Mouse (Mus musculus): ENCODE data around the gene Gm10226. TPM values are rescaled to one million over a fixed set of nuclear protein-coding genes. Genes with fewer than 3 reads are reported as not detected.

Gm10226 gene
- polyA plus RNA-seq, 1 experiment from 2014 or later: 4.6 TPM

- ATAC-seq (replicated peaks; ENCODE audit: low FRiP score, low read depth): no peak
- H3K4me1 ChIP-seq (replicated peaks; ENCODE audit: insufficient read depth, low read length): 0 out of 2 replicates have a peak, but pooled peaks cover 3% of the 10 kb centered on the region
- peak overlapping the region; percentile 91 for H3K27ac ChIP-seq
- H3K4me3 ChIP-seq (replicated peaks; ENCODE audit: low read depth, low read length): peak overlapping the region; percentile 68
- 0 out of 2 replicates have a peak, but pooled peaks cover 5% of the 10 kb centered on the region for H3K36me3 ChIP-seq (ENCODE audit: insufficient read depth, low read length)
- 87% methylated on average over 4 of the region's 4 CpGs for WGBS
- H3K4me2 ChIP-seq (ENCODE audit: low read length): peak overlapping the region; percentile 62
- no peak for TF ChIP-seq CTCF (IDR thresholded peaks at IDR 0.05; ENCODE audit: low read depth)
- no peak for DNase-seq (ENCODE audit: low spot score)
- no peaks in the 10 kb centered on the region for H3K27me3 ChIP-seq (ENCODE audit: insufficient read depth, low read length)
- peak overlapping the region; percentile 76; the same call in 1 of the 2 replicates for H3K9ac ChIP-seq (ENCODE audit: low read depth, low read length)
- no peaks in the 10 kb centered on the region for H3K9me3 ChIP-seq (replicated peaks; ENCODE audit: low read length)
Observed at GRCm38 (mm10) chr17:21733049-21733448, 41.4 kb downstream of the Gm10226 start.

GRCm38 (mm10) chr17:21733529-21734031 lies 41.9 kb downstream of the Gm10226 start:
- Histone ChIP-seq H3K4me1 (replicated peaks; ENCODE audit: insufficient read depth, low read length) (0 out of 2 replicates have a peak, but pooled peaks cover 3% of the 10 kb centered on the region), H3K27ac (peak overlapping the region; percentile 91), H3K36me3 (ENCODE audit: insufficient read depth, low read length) (0 out of 2 replicates have a peak, but pooled peaks cover 7% of the 10 kb centered on the region), H3K4me2 (ENCODE audit: low read length) (peak overlapping the region; percentile 62), H3K9ac (ENCODE audit: low read depth, low read length) (peak overlapping the region; percentile 76), H3K9me3 (replicated peaks; ENCODE audit: low read length) (no peaks in the 10 kb centered on the region), H3K27me3 (ENCODE audit: insufficient read depth, low read length) (no peaks in the 10 kb centered on the region), H3K4me3 (replicated peaks; ENCODE audit: low read depth, low read length) (peak overlapping the region; percentile 68)
- TF ChIP-seq CTCF (IDR thresholded peaks at IDR 0.05; ENCODE audit: low read depth): peak; percentile 67
- ATAC-seq (replicated peaks; ENCODE audit: low FRiP score, low read depth) (peak; percentile 98), DNase-seq (ENCODE audit: low spot score) (peak; percentile 97)
- under 1% methylated on average over 27 of the region's 27 CpGs for WGBS

Other genes with a start within 250 kb of the Gm10226 start
- 14.1 and 14.7 TPM in 2 replicates for gene Zfp51, start 241.5 kb upstream of the Gm10226 start, polyA plus RNA-seq (2015; fragmentation: Nextera tagmentation; extraction: Ambion mirVana)
- 11.5 and 12.0 TPM in 2 replicates for gene Zfp53, start 202.9 kb upstream of the Gm10226 start, polyA plus RNA-seq (2015; fragmentation: Nextera tagmentation; extraction: Ambion mirVana)
- 5.6 and 6.9 TPM in 2 replicates for gene Zfp52, start 156.3 kb upstream of the Gm10226 start, polyA plus RNA-seq (2015; fragmentation: Nextera tagmentation; extraction: Ambion mirVana)
- gene Zfp948, start 124.9 kb upstream of the Gm10226 start, polyA plus RNA-seq (2015; fragmentation: Nextera tagmentation; extraction: Ambion mirVana): 13.6 and 15.5 TPM in 2 replicates
- gene Zfp983, start 41.2 kb upstream of the Gm10226 start, polyA plus RNA-seq (2015; fragmentation: Nextera tagmentation; extraction: Ambion mirVana): 2.7 and 3.4 TPM in 2 replicates
- gene Zfp760, start 15.9 kb downstream of the Gm10226 start, polyA plus RNA-seq (2015; fragmentation: Nextera tagmentation; extraction: Ambion mirVana): 10.3 and 11.0 TPM in 2 replicates
- 5.5 and 5.7 TPM in 2 replicates for gene Zfp229, start 38.9 kb downstream of the Gm10226 start, polyA plus RNA-seq (2015; fragmentation: Nextera tagmentation; extraction: Ambion mirVana)
- 5.3 and 5.8 TPM in 2 replicates for gene Zfp820, start 153.9 kb downstream of the Gm10226 start, polyA plus RNA-seq (2015; fragmentation: Nextera tagmentation; extraction: Ambion mirVana)
- 8.0 and 9.6 TPM in 2 replicates for gene Zfp995, start 218.1 kb downstream of the Gm10226 start, polyA plus RNA-seq (2015; fragmentation: Nextera tagmentation; extraction: Ambion mirVana)